Comparison of ENCODE assay signal across 9 mouse cellular contexts in genomic region chr10:17946046-17946445, GRCm38 (mm10). TPM values are rescaled to one million over a fixed set of nuclear protein-coding genes. Genes with fewer than 3 reads are reported as not detected.
A peak's percentile ranks its signal among the peaks of the same experiment; 100 is the strongest.
DNase-seq lines count a peak whose midpoint lies in the region; ATAC-seq and TF ChIP-seq lines count a peak whose summit lies in the region.
"Had no signal": no experiment of that assay in that cellular context is flagged by ENCODE, and none has a peak within 500 bp of the region (broad histone marks: within the 10 kb centered on the region; RNA-seq: fewer than 3 reads in every experiment).

No protein-coding gene starts in this region.

- H3K9me3 ChIP-seq in kidney, embryonic 15.5 days (replicated peaks), result no peaks in the 10 kb centered on the region
- no peaks in the 10 kb centered on the region for H3K9me3 ChIP-seq in limb, embryonic 10.5 days (replicated peaks)

- H3K27me3 ChIP-seq in kidney, embryonic 15.5 days, result no peaks in the 10 kb centered on the region
- H3K27me3 ChIP-seq in limb, embryonic 10.5 days (ENCODE audit: low read depth, poor library complexity, severe bottlenecking), result no peaks in the 10 kb centered on the region
- no peaks in the 10 kb centered on the region for H3K27me3 ChIP-seq in myocyte (ENCODE audit: control insufficient read depth, insufficient read depth, insufficient read length)

- H3K36me3 ChIP-seq in kidney, embryonic 15.5 days, result 0 out of 2 replicates have a peak, but pooled peaks cover 3% of the 10 kb centered on the region
- H3K36me3 ChIP-seq in limb, embryonic 10.5 days, result peaks cover 9% of the 10 kb centered on the region
- H3K36me3 ChIP-seq in myocyte (ENCODE audit: control insufficient read depth, insufficient read depth), result no peaks in the 10 kb centered on the region

- no peak for TF ChIP-seq POLR2A in myocyte (IDR thresholded peaks at IDR 0.05; ENCODE audit: insufficient read length, low read depth)

- WGBS in kidney, embryonic 15.5 days, result 45% methylated on average over 3 of the region's 3 CpGs
- 72% methylated on average over 3 of the region's 3 CpGs for WGBS in limb, embryonic 10.5 days

- H3K4me1 ChIP-seq in kidney, embryonic 15.5 days, result peaks cover 12% of the 10 kb centered on the region
- H3K4me1 ChIP-seq in limb, embryonic 10.5 days, result peaks cover 8% of the 10 kb centered on the region

- no peak for DNase-seq in kidney, adult 11 months
- no peak for DNase-seq in limb, embryonic 10.5 days (ENCODE audit: low spot score)
- DNase-seq in layer of hippocampus, adult 18-20 months (ENCODE audit: low spot score in 2 of 2), result no peak
- no peak for DNase-seq in frontal cortex, postnatal 25 days (ENCODE audit: low spot score in 2 of 2)
- DNase-seq in cerebellum, postnatal 14 days, result no peak
- DNase-seq: thymus, postnatal 36 days had no signal

- no peak overlapping the region for H3ac ChIP-seq in myocyte (ENCODE audit: control insufficient read depth, insufficient read length)

- H3K27ac ChIP-seq in kidney, embryonic 15.5 days, result no peak overlapping the region
- H3K27ac ChIP-seq in limb, embryonic 10.5 days, result no peak overlapping the region

- H3K9ac ChIP-seq in kidney, embryonic 15.5 days, result no peak overlapping the region

- H3K79me2 ChIP-seq in myocyte (ENCODE audit: control insufficient read depth, insufficient read depth), result peaks cover 3% of the 10 kb centered on the region

- H3K4me2 ChIP-seq in kidney, embryonic 15.5 days, result peak overlapping the region; percentile 63
- peak overlapping the region; percentile 67 for H3K4me2 ChIP-seq in myocyte (ENCODE audit: low read depth)

- peak overlapping the region; percentile 89 for H3K4me3 ChIP-seq in kidney, embryonic 15.5 days (replicated peaks)
- peak overlapping the region; percentile 86 for H3K4me3 ChIP-seq in limb, embryonic 10.5 days
- H3K4me3 ChIP-seq in myocyte, result peak overlapping the region; percentile 48

- ATAC-seq in kidney, embryonic 15.5 days (replicated peaks; ENCODE audit: low FRiP score), result no peak
- 0 out of 2 replicates have a peak, but pooled peaks have one; percentile 50 for ATAC-seq in erythroblast, adult 5-6 weeks (replicated peaks; ENCODE audit: low FRiP score, poor library complexity, severe bottlenecking)

TF ChIP-seq in myocyte, 11 proteins besides CTCF, POLR2A, EP300 and RAD21:
- TF ChIP-seq MYOD1 (IDR thresholded peaks at IDR 0.05; ENCODE audit: control insufficient read depth in 1 of 3, insufficient read length in 2 of 3, low read depth in 2 of 3) (no peak), CEBPB (IDR thresholded peaks at IDR 0.05; ENCODE audit: insufficient read depth, poor library complexity, severe bottlenecking) (no peak), TCF3 (IDR thresholded peaks at IDR 0.05; ENCODE audit: insufficient read length, low read depth) (no peak), E2F4 (IDR thresholded peaks at IDR 0.05; ENCODE audit: insufficient read depth) (no peak)

RNA-seq across cellular contexts. Expression of gene Heca, which starts 1.8 kb away (rescaled TPM):
- polyA plus RNA-seq in kidney, embryonic 15.5 days (2015; fragmentation: Nextera tagmentation; extraction: Ambion mirVana), result 3.2 and 3.8 TPM in 2 replicates
- total RNA-seq in erythroblast, adult 5-6 weeks (2015; ENCODE audit: low replicate concordance), result 8.4 and 21.7 TPM in 2 replicates
- 19.4 and 21.9 TPM in 2 replicates for total RNA-seq in erythroblast, adult 5-6 weeks (2017; ENCODE audit: low replicate concordance)
- polyA plus RNA-seq in limb, embryonic 10.5 days (2016; fragmentation: Nextera tagmentation; extraction: Ambion mirVana), result 2.6 and 3.6 TPM in 2 replicates
- polyA plus RNA-seq in myocyte (2012; fragmentation: generic; extraction: Trizol), result 4.1 TPM
- total RNA-seq in layer of hippocampus, adult 18-20 months (2021), result 10 to 100 TPM; 28.9 to 33.0 TPM
